Mouse (Mus musculus) limb, embryonic 11.5 days (tissue): ENCODE data around the gene Retreg2. TPM values are rescaled to one million over a fixed set of nuclear protein-coding genes. Genes with fewer than 3 reads are reported as not detected.

Experiments
- ATAC-seq: fragments of 200-750 bp; cut with Nextera tagmentation; 2 replicates; pipeline ENCODE4 v1.8.0; 2017; ENCODE audit warnings: low read depth; ENCODE audit not compliant: insufficient number of reproducible peaks, low FRiP score, low TSS enrichment
- DNase-seq: peaks from one replicate; pipeline ENCODE4 v3.0.0-alpha.2; 2015; ENCODE audit warnings: low spot score
- H3K27ac ChIP-seq: fragments of 300-500 bp; sonication (generic); replicated peaks from 2 replicates; pipeline ENCODE4 v1.5.1; 2014; ENCODE audit warnings: low read depth, mild to moderate bottlenecking, low read length
- H3K27me3 ChIP-seq: fragments of 300-500 bp; sonication (generic); 2 replicates; pipeline ENCODE4 v1.6.1; 2014; ENCODE audit warnings: mild to moderate bottlenecking, low read length, mixed read lengths; ENCODE audit not compliant: control insufficient read depth, insufficient read depth
- H3K36me3 ChIP-seq: fragments of 300-500 bp; sonication (generic); 2 replicates; pipeline ENCODE4 v1.6.1; 2014; ENCODE audit warnings: mild to moderate bottlenecking, low read length, moderate library complexity, mixed read lengths; ENCODE audit not compliant: control insufficient read depth, insufficient read depth
- H3K4me1 ChIP-seq: fragments of 300-500 bp; sonication (generic); 2 replicates; pipeline ENCODE4 v1.6.1; 2014; ENCODE audit warnings: low read length, mixed read lengths; ENCODE audit not compliant: control insufficient read depth, insufficient read depth
- H3K4me2 ChIP-seq: fragments of 300-500 bp; sonication (generic); 2 replicates; pipeline ENCODE4 v1.6.1; 2014; ENCODE audit warnings: low read depth, mild to moderate bottlenecking, moderate library complexity; ENCODE audit not compliant: severe bottlenecking
- H3K4me3 ChIP-seq: fragments of 300-500 bp; sonication (generic); 2 replicates; pipeline ENCODE4 v1.5.1; 2014; ENCODE audit warnings: low read depth, low read length
- H3K9ac ChIP-seq: fragments of 300-500 bp; sonication (generic); 2 replicates; pipeline ENCODE4 v1.6.1; 2014; ENCODE audit warnings: mild to moderate bottlenecking, low read length
- H3K9me3 ChIP-seq: fragments of 300-500 bp; sonication (generic); 2 replicates; pipeline ENCODE4 v1.6.1; 2016; ENCODE audit warnings: low read length; ENCODE audit not compliant: control insufficient read depth
- WGBS: fragments of 180-500 bp; shearing (Covaris S2); extraction: QIAGEN DNeasy Blood & Tissue Kit; methylation state at CpG from one replicate; pipeline ENCODE4 v1.1.7; 2014; 5-methylcytosine and 5-hydroxymethylcytosine counted together
- polyA plus RNA-seq: library from polyadenylated mRNA; unstranded; fragments of >200 nt; fragmentation: Nextera tagmentation; extraction: Ambion mirVana; gene quantifications from 2 replicates; pipeline ENCODE4 v1.2.1, GENCODE M21; 2014

The Retreg2 gene
- polyA plus RNA-seq, 1 experiment from 2014 or later = 30.4 TPM

- H3K27me3 ChIP-seq = no peaks in the 10 kb centered on the region
- H3K4me2 ChIP-seq = peak overlapping the region; percentile 99
- 31% methylated on average over 7 of the region's 7 CpGs for WGBS
- H3K4me1 ChIP-seq = peaks cover 7% of the 10 kb centered on the region
- peaks cover 8% of the 10 kb centered on the region for H3K36me3 ChIP-seq
- H3K9me3 ChIP-seq = no peaks in the 10 kb centered on the region
- no peak overlapping the region; the same call in 1 of the 2 replicates for H3K9ac ChIP-seq
- H3K27ac ChIP-seq = no peak overlapping the region
- no peak for ATAC-seq
- DNase-seq = no peak
- H3K4me3 ChIP-seq = peak overlapping the region; percentile 67
Observed at GRCm38 (mm10) chr1:75180741-75181140, 38.2 kb downstream of the Retreg2 start.

GRCm38 (mm10) chr1:75181377-75181870 lies 38.8 kb downstream of the Retreg2 start:
- peaks cover 7% of the 10 kb centered on the region for H3K4me1 ChIP-seq
- ATAC-seq (no peak), DNase-seq (no peak)
- no peak overlapping the region for H3K9ac ChIP-seq
- H3K27ac ChIP-seq = no peak overlapping the region
- H3K9me3 ChIP-seq = no peaks in the 10 kb centered on the region
- H3K36me3 ChIP-seq = peaks cover 14% of the 10 kb centered on the region
- H3K4me2 ChIP-seq = no peak overlapping the region
- 91% methylated on average over 4 of the region's 4 CpGs for WGBS
- no peaks in the 10 kb centered on the region for H3K27me3 ChIP-seq
- H3K4me3 ChIP-seq = no peak overlapping the region

GRCm38 (mm10) chr1:75182160-75182559 lies 39.6 kb downstream of the Retreg2 start:
- ATAC-seq = no peak
- Histone ChIP-seq H3K4me1 (peaks cover 7% of the 10 kb centered on the region), H3K9ac (no peak overlapping the region), H3K4me3 (no peak overlapping the region), H3K9me3 (no peaks in the 10 kb centered on the region), H3K4me2 (no peak overlapping the region), H3K27ac (no peak overlapping the region), H3K36me3 (peaks cover 18% of the 10 kb centered on the region), H3K27me3 (no peaks in the 10 kb centered on the region)
- WGBS = 72% methylated on average over 4 of the region's 4 CpGs
- no peak for DNase-seq

GRCm38 (mm10) chr1:75185495-75185894 lies 42.9 kb downstream of the Retreg2 start:
- no peaks in the 10 kb centered on the region for H3K9me3 ChIP-seq
- no peak overlapping the region for H3K4me3 ChIP-seq
- peaks cover 19% of the 10 kb centered on the region for H3K36me3 ChIP-seq
- H3K27me3 ChIP-seq = no peaks in the 10 kb centered on the region
- ATAC-seq (no peak), DNase-seq (no peak)
- H3K9ac ChIP-seq = no peak overlapping the region
- no peak overlapping the region for H3K4me2 ChIP-seq
- 86% methylated on average over 11 of the region's 11 CpGs for WGBS
- no peak overlapping the region for H3K27ac ChIP-seq
- H3K4me1 ChIP-seq = no peaks in the 10 kb centered on the region

GRCm38 (mm10) chr1:75187126-75187525 lies 44.5 kb downstream of the Retreg2 start:
- H3K27me3 ChIP-seq = no peaks in the 10 kb centered on the region
- H3K4me1 ChIP-seq = 0 out of 2 replicates have a peak, but pooled peaks cover 2% of the 10 kb centered on the region
- H3K36me3 ChIP-seq = peaks cover 19% of the 10 kb centered on the region
- H3K9ac ChIP-seq = no peak overlapping the region
- no peak for DNase-seq
- H3K27ac ChIP-seq = no peak overlapping the region
- H3K9me3 ChIP-seq = no peaks in the 10 kb centered on the region
- H3K4me2 ChIP-seq = no peak overlapping the region
- H3K4me3 ChIP-seq = no peak overlapping the region
- no peak for ATAC-seq

GRCm38 (mm10) chr1:75187914-75188483 lies 45.4 kb downstream of the Retreg2 start:
- Histone ChIP-seq H3K4me1 (peaks cover 5% of the 10 kb centered on the region), H3K27me3 (no peaks in the 10 kb centered on the region), H3K27ac (no peak overlapping the region), H3K4me3 (no peak overlapping the region), H3K36me3 (peaks cover 12% of the 10 kb centered on the region), H3K9me3 (no peaks in the 10 kb centered on the region), H3K4me2 (no peak overlapping the region), H3K9ac (no peak overlapping the region)
- DNase-seq = no peak
- ATAC-seq = no peak
- WGBS = 70% methylated on average over 2 of the region's 2 CpGs

- 71% methylated on average over 2 of the region's 2 CpGs for WGBS
- Histone ChIP-seq H3K4me3 (no peak overlapping the region), H3K4me2 (0 out of 2 replicates have a peak overlapping the region, but pooled peaks have one; percentile 94), H3K27ac (no peak overlapping the region), H3K4me1 (peaks cover 8% of the 10 kb centered on the region), H3K27me3 (no peaks in the 10 kb centered on the region), H3K9ac (no peak overlapping the region), H3K9me3 (no peaks in the 10 kb centered on the region), H3K36me3 (peaks cover 12% of the 10 kb centered on the region)
- DNase-seq (no peak), ATAC-seq (no peak)
Observed at GRCm38 (mm10) chr1:75190577-75190976, 48.0 kb downstream of the Retreg2 start.

- H3K4me2 ChIP-seq = peak overlapping the region; percentile 94
- H3K4me3 ChIP-seq = peak overlapping the region; percentile 68
- H3K27ac ChIP-seq = no peak overlapping the region
- H3K36me3 ChIP-seq = peaks cover 7% of the 10 kb centered on the region
- DNase-seq (no peak), ATAC-seq (no peak; the same call in none of the 2 replicates)
- H3K9ac ChIP-seq = peak overlapping the region; percentile 72
- WGBS = 47% methylated on average over 5 of the region's 5 CpGs
- peaks cover 8% of the 10 kb centered on the region for H3K4me1 ChIP-seq
- H3K9me3 ChIP-seq = no peaks in the 10 kb centered on the region
- no peaks in the 10 kb centered on the region for H3K27me3 ChIP-seq
Observed at GRCm38 (mm10) chr1:75191258-75191621, 48.7 kb downstream of the Retreg2 start.
